Mouse (Mus musculus) inflammation-experienced regulatory T-cells, adult 16 weeks (primary cell): ENCODE data around the gene Arglu1. TPM values are rescaled to one million over a fixed set of nuclear protein-coding genes. Genes with fewer than 3 reads are reported as not detected.

ENCODE experiments used
- polyA plus RNA-seq: library from polyadenylated mRNA; unstranded; fragments of 100-300 nt; shearing (Covaris generic); gene quantifications from one replicate; pipeline ENCODE4 v1.2.1, GENCODE M21; 2017

Gene Arglu1
- 11.0 TPM for polyA plus RNA-seq

DNA sequence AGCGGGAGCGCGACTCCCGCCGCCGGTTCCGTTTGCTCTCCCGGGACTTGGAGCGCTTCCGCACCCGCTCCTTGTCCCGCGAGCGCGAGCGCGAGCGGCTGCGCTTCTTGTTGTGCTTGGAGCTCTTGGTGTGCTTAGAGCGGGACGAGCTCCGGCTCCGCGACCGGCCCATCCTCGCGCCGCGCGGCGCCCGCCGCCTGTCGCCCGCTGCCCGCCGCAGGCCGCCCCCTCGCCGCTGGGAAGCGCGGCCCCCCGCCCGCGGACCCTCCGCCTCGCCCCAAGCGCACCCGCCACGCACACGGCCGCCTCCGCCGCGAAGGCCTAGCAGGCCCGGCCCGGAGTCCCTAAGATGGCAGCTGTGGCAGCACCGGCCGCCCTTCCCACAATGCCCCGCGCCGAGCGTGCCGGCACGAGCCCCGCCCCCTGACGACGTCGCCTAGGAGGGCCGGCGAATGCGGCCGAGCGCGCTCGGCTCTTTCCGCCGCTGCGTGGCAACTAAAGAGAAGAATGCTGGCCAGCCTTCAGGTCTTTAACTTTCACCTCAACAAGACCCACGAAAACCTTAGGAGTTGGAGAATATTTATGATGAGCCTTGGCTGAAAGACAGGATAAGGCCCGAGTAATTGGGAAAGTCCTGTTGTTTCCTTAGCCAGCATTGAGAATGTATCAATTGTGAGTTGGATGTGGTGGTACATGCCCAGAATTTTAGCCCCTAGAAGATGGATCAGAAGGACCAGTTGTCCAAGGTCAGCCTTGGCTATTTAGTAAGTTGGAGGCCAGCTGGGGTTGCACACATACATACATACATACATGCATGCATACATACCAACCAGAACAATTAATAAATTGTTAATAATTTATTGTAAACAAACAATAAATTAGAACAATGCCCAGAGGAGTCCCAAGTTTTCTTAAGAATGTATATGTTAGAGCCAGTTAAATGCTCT lies at the start of gene Arglu1:
TSS of gene Arglu1 (minus strand) at position 376 of the 947 bp plus-strand sequence.

DNA sequence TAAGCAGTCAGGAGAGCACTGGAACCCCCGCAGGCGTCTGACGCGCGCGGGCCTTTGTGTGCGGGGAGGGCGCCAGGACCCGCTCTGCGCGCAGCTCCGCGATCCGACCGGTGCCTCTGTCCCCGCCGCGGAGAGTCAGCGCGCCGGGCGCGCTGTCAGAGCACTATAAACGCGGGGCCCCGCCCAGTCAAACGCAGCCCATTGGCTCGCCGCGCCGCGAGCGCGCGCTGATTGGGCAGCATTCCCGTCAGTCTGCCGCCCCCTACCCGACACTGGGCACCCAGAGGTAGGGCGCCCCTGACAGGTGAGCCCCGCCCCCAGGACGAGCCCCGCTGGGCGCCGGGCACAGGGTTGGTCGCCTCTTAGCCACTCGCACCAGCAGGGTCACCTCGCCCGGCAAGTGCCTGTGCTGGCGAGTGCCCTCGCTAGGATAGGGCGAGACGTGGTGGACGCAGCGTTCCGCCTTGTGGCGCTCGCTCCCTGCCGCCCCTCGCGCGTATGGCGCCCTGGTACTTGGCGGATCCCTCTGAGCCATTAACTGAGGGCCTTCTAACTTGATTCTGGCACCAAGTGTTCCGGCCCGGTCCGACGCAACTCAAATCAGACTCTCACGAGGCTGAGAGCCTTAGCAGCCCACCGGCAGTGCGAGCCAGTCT lies 29.1 kb downstream of the Arglu1 start, which contains the start of gene Efnb2:
TSS of gene Efnb2 (minus strand) at position 140 of the 656 bp plus-strand sequence.

Other genes with a start within 250 kb of the Arglu1 start
- gene Efnb2, start 29.3 kb downstream of the Arglu1 start, polyA plus RNA-seq, result not detected